Mouse (Mus musculus): Measurements from ENCODE around the gene Myo1e. TPM values are rescaled to one million over a fixed set of nuclear protein-coding genes. Genes with fewer than 3 reads are reported as not detected.
A peak's percentile ranks its signal among the peaks of the same experiment; 100 is the strongest.

The Myo1e gene
- polyA plus RNA-seq, 1 experiment: 27.3 TPM

- no peak overlapping the region for H3ac ChIP-seq (ENCODE audit: control insufficient read depth, insufficient read length, low read depth)
- TF ChIP-seq CTCF (IDR thresholded peaks at IDR 0.05; ENCODE audit: control insufficient read depth, insufficient read depth, insufficient read length) (no peak), FOSL1 (IDR thresholded peaks at IDR 0.05; ENCODE audit: insufficient read depth, low read length, poor library complexity, severe bottlenecking) (no peak), MYOD1 (IDR thresholded peaks at IDR 0.05; ENCODE audit: control insufficient read depth, insufficient read length, low read depth) (no peak), CEBPB (IDR thresholded peaks at IDR 0.05; ENCODE audit: low read depth) (no peak), USF1 (IDR thresholded peaks at IDR 0.05; ENCODE audit: low read depth) (no peak), MAX (IDR thresholded peaks at IDR 0.05) (no peak), MYOG (IDR thresholded peaks at IDR 0.05; ENCODE audit: control insufficient read depth, extremely low read depth, insufficient read length) (no peak)
- peaks cover 87% of the 10 kb centered on the region for H3K79me2 ChIP-seq (ENCODE audit: control insufficient read depth, insufficient read depth)
- H3K27me3 ChIP-seq (ENCODE audit: control insufficient read depth, insufficient read depth, insufficient read length): no peaks in the 10 kb centered on the region
- H3K36me3 ChIP-seq (ENCODE audit: control insufficient read depth, insufficient read depth): no peaks in the 10 kb centered on the region
- H3K4me3 ChIP-seq (ENCODE audit: insufficient read depth, poor library complexity, severe bottlenecking): no peak overlapping the region
- H3K79me3 ChIP-seq (ENCODE audit: low read depth): peaks cover 41% of the 10 kb centered on the region
These were observed 37.9 kb downstream of the Myo1e start for GRCm38 (mm10) chr9:70245040-70245439.

GRCm38 (mm10) chr9:70246427-70246826 lies 39.3 kb downstream of the Myo1e start:
- Histone ChIP-seq H3ac (ENCODE audit: control insufficient read depth, insufficient read length, low read depth) (no peak overlapping the region), H3K27me3 (ENCODE audit: control insufficient read depth, insufficient read depth, insufficient read length) (no peaks in the 10 kb centered on the region), H3K36me3 (ENCODE audit: control insufficient read depth, insufficient read depth) (no peaks in the 10 kb centered on the region), H3K79me2 (ENCODE audit: control insufficient read depth, insufficient read depth) (peaks cover 83% of the 10 kb centered on the region), H3K4me3 (ENCODE audit: insufficient read depth, poor library complexity, severe bottlenecking) (no peak overlapping the region), H3K79me3 (ENCODE audit: low read depth) (peaks cover 41% of the 10 kb centered on the region)
- TF ChIP-seq CEBPB (IDR thresholded peaks at IDR 0.05; ENCODE audit: low read depth) (no peak), MAX (IDR thresholded peaks at IDR 0.05) (no peak), MYOG (IDR thresholded peaks at IDR 0.05; ENCODE audit: control insufficient read depth, extremely low read depth, insufficient read length) (no peak), CTCF (IDR thresholded peaks at IDR 0.05; ENCODE audit: control insufficient read depth, insufficient read depth, insufficient read length) (no peak), USF1 (IDR thresholded peaks at IDR 0.05; ENCODE audit: low read depth) (no peak), MYOD1 (IDR thresholded peaks at IDR 0.05; ENCODE audit: control insufficient read depth, insufficient read length, low read depth) (no peak), FOSL1 (IDR thresholded peaks at IDR 0.05; ENCODE audit: insufficient read depth, low read length, poor library complexity, severe bottlenecking) (no peak)

DNA sequence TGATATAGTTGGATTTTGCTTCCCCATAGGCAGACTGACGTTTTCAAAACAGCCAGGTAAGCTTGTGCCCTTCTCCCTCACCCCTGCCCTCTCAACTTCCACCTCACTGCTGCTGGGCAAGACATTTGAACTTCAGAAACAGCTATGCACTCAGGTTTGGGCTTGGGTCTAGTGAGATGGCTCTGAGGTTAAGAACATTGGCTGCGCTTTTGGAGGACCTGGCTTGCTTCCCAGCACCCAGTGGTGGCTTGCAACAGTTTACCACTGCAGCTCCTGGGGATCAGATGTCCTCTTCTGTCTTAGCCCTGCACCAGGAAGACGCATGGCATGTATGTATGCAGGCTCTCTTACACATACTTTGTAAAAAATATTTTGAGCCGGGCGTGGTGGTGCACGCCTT lies 40.9 kb downstream of the Myo1e start:
- Histone ChIP-seq H3K27me3 (ENCODE audit: control insufficient read depth, insufficient read depth, insufficient read length) (no peaks in the 10 kb centered on the region), H3K79me2 (ENCODE audit: control insufficient read depth, insufficient read depth) (peaks cover 85% of the 10 kb centered on the region), H3K79me3 (ENCODE audit: low read depth) (peaks cover 54% of the 10 kb centered on the region), H3K4me3 (ENCODE audit: insufficient read depth, poor library complexity, severe bottlenecking) (no peak overlapping the region), H3K36me3 (ENCODE audit: control insufficient read depth, insufficient read depth) (no peaks in the 10 kb centered on the region), H3ac (ENCODE audit: control insufficient read depth, insufficient read length, low read depth) (no peak overlapping the region)
- no peak for TF ChIP-seq CTCF (IDR thresholded peaks at IDR 0.05; ENCODE audit: control insufficient read depth, insufficient read depth, insufficient read length)
- no peak for TF ChIP-seq MYOG (IDR thresholded peaks at IDR 0.05; ENCODE audit: control insufficient read depth, extremely low read depth, insufficient read length)
- no peak for TF ChIP-seq MAX (IDR thresholded peaks at IDR 0.05)
- no peak for TF ChIP-seq FOSL1 (IDR thresholded peaks at IDR 0.05; ENCODE audit: insufficient read depth, low read length, poor library complexity, severe bottlenecking)
- no peak for TF ChIP-seq CEBPB (IDR thresholded peaks at IDR 0.05; ENCODE audit: low read depth)
- TF ChIP-seq MYOD1 (IDR thresholded peaks at IDR 0.05; ENCODE audit: control insufficient read depth, insufficient read length, low read depth): no peak
- TF ChIP-seq USF1 (IDR thresholded peaks at IDR 0.05; ENCODE audit: low read depth): no peak

DNA sequence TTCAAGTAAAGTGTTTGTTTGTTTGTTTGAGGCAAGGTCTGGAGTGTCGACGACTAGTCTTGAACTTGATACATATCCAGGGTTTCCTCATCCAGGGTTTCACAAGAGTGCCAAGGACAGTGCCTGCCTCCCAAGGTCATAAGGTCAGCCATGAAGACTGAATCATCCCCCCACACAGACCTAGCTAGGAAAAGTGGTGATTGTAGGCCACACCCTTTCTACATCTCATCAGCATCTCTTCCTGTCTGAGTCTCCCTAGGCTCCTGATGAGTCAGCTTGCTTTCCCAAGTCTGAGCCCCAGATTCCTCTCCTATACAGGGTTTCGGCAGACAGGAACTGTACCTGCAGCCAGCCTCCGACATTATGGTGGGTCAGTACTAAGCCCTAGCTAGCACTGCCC lies 41.7 kb downstream of the Myo1e start:
- Histone ChIP-seq H3K36me3 (ENCODE audit: control insufficient read depth, insufficient read depth) (no peaks in the 10 kb centered on the region), H3ac (ENCODE audit: control insufficient read depth, insufficient read length, low read depth) (peak overlapping the region; percentile 54), H3K27me3 (ENCODE audit: control insufficient read depth, insufficient read depth, insufficient read length) (no peaks in the 10 kb centered on the region), H3K79me3 (ENCODE audit: low read depth) (peaks cover 57% of the 10 kb centered on the region), H3K4me3 (ENCODE audit: insufficient read depth, poor library complexity, severe bottlenecking) (no peak overlapping the region), H3K79me2 (ENCODE audit: control insufficient read depth, insufficient read depth) (peaks cover 85% of the 10 kb centered on the region)
- TF ChIP-seq CEBPB (IDR thresholded peaks at IDR 0.05; ENCODE audit: low read depth) (peak; percentile 85), FOSL1 (IDR thresholded peaks at IDR 0.05; ENCODE audit: insufficient read depth, low read length, poor library complexity, severe bottlenecking) (no peak), MAX (IDR thresholded peaks at IDR 0.05) (peak; percentile 25), MYOG (IDR thresholded peaks at IDR 0.05; ENCODE audit: control insufficient read depth, extremely low read depth, insufficient read length) (no peak)

GRCm38 (mm10) chr9:70249881-70250681 lies 42.9 kb downstream of the Myo1e start:
- H3K4me3 ChIP-seq (ENCODE audit: insufficient read depth, poor library complexity, severe bottlenecking): no peak overlapping the region
- no peak overlapping the region for H3ac ChIP-seq (ENCODE audit: control insufficient read depth, insufficient read length, low read depth)
- TF ChIP-seq CEBPB (IDR thresholded peaks at IDR 0.05; ENCODE audit: low read depth): peak; percentile 24
- TF ChIP-seq USF1 (IDR thresholded peaks at IDR 0.05; ENCODE audit: low read depth): peak; percentile 16
- no peak for TF ChIP-seq FOSL1 (IDR thresholded peaks at IDR 0.05; ENCODE audit: insufficient read depth, low read length, poor library complexity, severe bottlenecking)
- no peak for TF ChIP-seq MYOG (IDR thresholded peaks at IDR 0.05; ENCODE audit: control insufficient read depth, extremely low read depth, insufficient read length)
- no peak for TF ChIP-seq CTCF (IDR thresholded peaks at IDR 0.05; ENCODE audit: control insufficient read depth, insufficient read depth, insufficient read length)
- TF ChIP-seq MAX (IDR thresholded peaks at IDR 0.05): peak; percentile 51
- TF ChIP-seq MYOD1 (IDR thresholded peaks at IDR 0.05; ENCODE audit: control insufficient read depth, insufficient read length, low read depth): peak; percentile 38
- H3K79me2 ChIP-seq (ENCODE audit: control insufficient read depth, insufficient read depth): peaks cover 85% of the 10 kb centered on the region
- peaks cover 56% of the 10 kb centered on the region for H3K79me3 ChIP-seq (ENCODE audit: low read depth)
- H3K36me3 ChIP-seq (ENCODE audit: control insufficient read depth, insufficient read depth): no peaks in the 10 kb centered on the region
- H3K27me3 ChIP-seq (ENCODE audit: control insufficient read depth, insufficient read depth, insufficient read length): no peaks in the 10 kb centered on the region

All from C2C12 (cell line).